Mouse (Mus musculus) left cerebral cortex, postnatal 14 days (tissue): ENCODE data around the gene Gm4952. TPM values are rescaled to one million over a fixed set of nuclear protein-coding genes. Genes with fewer than 3 reads are reported as not detected.

ENCODE experiments used
- total RNA-seq, 2 experiments: library from RNA; stranded (reverse); gene quantifications; 2 replicates each; pipeline ENCODE4 v1.2.3; 2021

The Gm4952 gene
- total RNA-seq, 2 experiments from 2014 or later: 0.44 TPM; not detected in 1

Other genes with a start within 250 kb of the Gm4952 start
- gene Olfr1440, start 212.7 kb upstream of the Gm4952 start, total RNA-seq: not detected
- not detected for gene Olfr1441, start 182.5 kb upstream of the Gm4952 start, total RNA-seq
- not detected for gene Pfpl, start 172.1 kb upstream of the Gm4952 start, total RNA-seq
- gene Mpeg1, start 139.2 kb upstream of the Gm4952 start, total RNA-seq: 1 to 10 TPM; 5.0 to 6.2 TPM
- 10 to 100 TPM; 46.5 to 52.1 TPM for gene Dtx4, start 98.5 kb upstream of the Gm4952 start, total RNA-seq
- 1 to 10 TPM; 1.9 to 2.7 TPM for gene Fam111a, start 54.2 kb upstream of the Gm4952 start, total RNA-seq
- not detected for gene Glyat, start 33.3 kb downstream of the Gm4952 start, total RNA-seq
- not detected for gene Olfr1442, start 70.5 kb downstream of the Gm4952 start, total RNA-seq
- gene Olfr1443, start 78.1 kb downstream of the Gm4952 start, total RNA-seq: not detected
- gene Keg1, start 95.8 kb downstream of the Gm4952 start, total RNA-seq: not detected
- gene Cntf, start 165.7 kb downstream of the Gm4952 start, total RNA-seq: 1 to 10 TPM; 2.2 to 2.9 TPM
- gene Zfp91, start 196.2 kb downstream of the Gm4952 start, total RNA-seq: 10 to 100 TPM; 81.8 to 86.6 TPM
- gene Lpxn, start 196.2 kb downstream of the Gm4952 start, total RNA-seq: 1 to 10 TPM; 1.2 to 2.1 TPM
- gene Gm5244, start 246.7 kb downstream of the Gm4952 start, total RNA-seq: not detected